Mouse (Mus musculus) midbrain, embryonic 11.5 days (tissue): ENCODE results near the gene Tmem167b. TPM values are rescaled to one million over a fixed set of nuclear protein-coding genes. Genes with fewer than 3 reads are reported as not detected.
"Not testable (repeated sequence)": the region's sequence is repeated elsewhere in the genome, so short reads cannot be mapped to it uniquely, and the experiment has no call there.

ENCODE experiments used
- ATAC-seq: fragments of 200-750 bp; cut with Nextera tagmentation; 2 replicates; pipeline ENCODE4 v1.8.0; 2017; ENCODE audit warnings: moderate TSS enrichment, moderate library complexity; ENCODE audit not compliant: low FRiP score
- DNase-seq: peaks from one replicate; pipeline ENCODE4 v3.0.0; 2015; ENCODE audit warnings: low spot score; ENCODE audit errors: missing footprints
- H3K27ac ChIP-seq: fragments of 300-500 bp; sonication (generic); 2 replicates; pipeline ENCODE4 v1.5.1; 2014; ENCODE audit warnings: low read depth, low read length
- H3K27me3 ChIP-seq: fragments of 300-500 bp; sonication (generic); 2 replicates; pipeline ENCODE4 v1.6.1; 2014; ENCODE audit warnings: mild to moderate bottlenecking, low read length, moderate library complexity, mixed read lengths; ENCODE audit not compliant: control insufficient read depth, insufficient read depth
- H3K36me3 ChIP-seq: fragments of 300-500 bp; sonication (generic); 2 replicates; pipeline ENCODE4 v1.6.1; 2014; ENCODE audit warnings: mild to moderate bottlenecking, low read length, moderate library complexity, mixed read lengths; ENCODE audit not compliant: control insufficient read depth, insufficient read depth
- H3K4me1 ChIP-seq: fragments of 300-500 bp; sonication (generic); 2 replicates; pipeline ENCODE4 v1.6.1; 2014; ENCODE audit warnings: low read length; ENCODE audit not compliant: control insufficient read depth, insufficient read depth
- H3K4me2 ChIP-seq: fragments of 300-500 bp; sonication (generic); 2 replicates; pipeline ENCODE4 v1.6.1; 2014; ENCODE audit warnings: mild to moderate bottlenecking, moderate library complexity
- H3K4me3 ChIP-seq: fragments of 300-500 bp; sonication (generic); 2 replicates; pipeline ENCODE4 v1.5.1; 2014; ENCODE audit warnings: low read depth, low read length
- H3K9ac ChIP-seq: fragments of 300-500 bp; sonication (generic); 2 replicates; pipeline ENCODE4 v1.6.1; 2014; ENCODE audit warnings: low read length
- H3K9me3 ChIP-seq: fragments of 300-500 bp; sonication (generic); 2 replicates; pipeline ENCODE4 v1.6.1; 2016; ENCODE audit warnings: low read length; ENCODE audit not compliant: control insufficient read depth
- WGBS: fragments of 180-500 bp; shearing (Covaris S2); extraction: QIAGEN DNeasy Blood & Tissue Kit; methylation state at CpG from one replicate; pipeline ENCODE4 v1.1.7; 2014; 5-methylcytosine and 5-hydroxymethylcytosine counted together
- polyA plus RNA-seq: library from polyadenylated mRNA; unstranded; fragments of >200 nt; fragmentation: Nextera tagmentation; extraction: Ambion mirVana; gene quantifications from 2 replicates; pipeline ENCODE4 v1.2.1, GENCODE M21; 2014

Tmem167b gene
- polyA plus RNA-seq, 1 experiment from 2014 or later, result 57.2 TPM

- H3K36me3 ChIP-seq, result no peaks in the 10 kb centered on the region
- H3K4me2 ChIP-seq, result peak within 1 kb of the TSS; percentile 62
- DNase-seq, result peak; percentile 100
- no peaks in the 10 kb centered on the region for H3K27me3 ChIP-seq
- peak within 1 kb of the TSS; percentile 77 for H3K9ac ChIP-seq
- WGBS, result 4% methylated on average over 42 of the region's 42 CpGs
- H3K27ac ChIP-seq, result peak within 1 kb of the TSS; percentile 46
- peak; percentile 94 for ATAC-seq
- peaks cover 25% of the 10 kb centered on the region; the same call in 1 of the 2 replicates for H3K4me1 ChIP-seq
- no peaks in the 10 kb centered on the region for H3K9me3 ChIP-seq
- peak within 1 kb of the TSS; percentile 58 for H3K4me3 ChIP-seq
Measured at GRCm38 (mm10) chr3:108571443-108572294, 9.4 kb upstream of the Tmem167b start, which contains the start of gene Taf13. TSS of gene Taf13 (plus strand) at chr3:108571698.

GRCm38 (mm10) chr3:108570813-108571212, 8.5 kb upstream of the Tmem167b start:
- Histone ChIP-seq H3K27ac (no peak overlapping the region), H3K4me2 (peak overlapping the region; percentile 62; the same call in 1 of the 2 replicates), H3K9me3 (no peaks in the 10 kb centered on the region), H3K4me1 (peaks cover 25% of the 10 kb centered on the region; the same call in 1 of the 2 replicates), H3K27me3 (no peaks in the 10 kb centered on the region), H3K36me3 (no peaks in the 10 kb centered on the region), H3K4me3 (no peak overlapping the region), H3K9ac (no peak overlapping the region)
- DNase-seq (no peak), ATAC-seq (no peak)
- WGBS, result 88% methylated on average over 14 of the region's 14 CpGs

GRCm38 (mm10) chr3:108569636-108570035, 7.4 kb upstream of the Tmem167b start:
- H3K27me3 ChIP-seq, H3K4me2 ChIP-seq, H3K9ac ChIP-seq, H3K36me3 ChIP-seq, H3K4me3 ChIP-seq, DNase-seq, H3K9me3 ChIP-seq, ATAC-seq: not testable (repeated sequence)
- WGBS, result 58% methylated on average over 3 of the region's 3 CpGs
- peak overlapping the region; percentile 90; the same call in 1 of the 2 replicates for H3K27ac ChIP-seq
- H3K4me1 ChIP-seq, result peaks cover 25% of the 10 kb centered on the region; the same call in 1 of the 2 replicates

GRCm38 (mm10) chr3:108567990-108568877, 6.0 kb upstream of the Tmem167b start:
- ATAC-seq, result peak; percentile 74
- peak overlapping the region; percentile 4; the same call in 1 of the 2 replicates for H3K4me2 ChIP-seq
- 15% methylated on average over 15 of the region's 15 CpGs for WGBS

GRCm38 (mm10) chr3:108563309-108563708, 1.0 kb upstream of the Tmem167b start:
- no peaks in the 10 kb centered on the region for H3K9me3 ChIP-seq
- H3K36me3 ChIP-seq, result peaks cover 6% of the 10 kb centered on the region; the same call in 1 of the 2 replicates
- WGBS, result 6% methylated on average over 4 of the region's 4 CpGs
- peak; percentile 96 for DNase-seq
- H3K27ac ChIP-seq, result peak overlapping the region; percentile 55; the same call in 1 of the 2 replicates
- peak overlapping the region; percentile 63; the same call in 1 of the 2 replicates for H3K4me3 ChIP-seq
- H3K27me3 ChIP-seq, result no peaks in the 10 kb centered on the region
- peak overlapping the region; percentile 64 for H3K4me2 ChIP-seq
- peaks cover 13% of the 10 kb centered on the region for H3K4me1 ChIP-seq
- 0 out of 2 replicates have a peak, but pooled peaks have one; percentile 1 for ATAC-seq
- H3K9ac ChIP-seq, result peak overlapping the region; percentile 53; the same call in 1 of the 2 replicates

More at GRCm38 (mm10) chr3:108567990-108568877, 6.0 kb upstream of the Tmem167b start:
- Histone ChIP-seq H3K4me1 (peaks cover 20% of the 10 kb centered on the region; the same call in 1 of the 2 replicates), H3K9ac (peak overlapping the region; percentile 13; the same call in 1 of the 2 replicates), H3K36me3 (no peaks in the 10 kb centered on the region), H3K4me3 (no peak overlapping the region), H3K9me3 (no peaks in the 10 kb centered on the region), H3K27ac (peak overlapping the region; percentile 90), H3K27me3 (no peaks in the 10 kb centered on the region)
- peak; percentile 92 for DNase-seq

- H3K27ac ChIP-seq, result peak overlapping the region; percentile 55
- DNase-seq (no peak), ATAC-seq (peak; percentile 50)
- H3K36me3 ChIP-seq, result peaks cover 9% of the 10 kb centered on the region; the same call in 1 of the 2 replicates
- H3K4me2 ChIP-seq, result peak overlapping the region; percentile 64
- peak overlapping the region; percentile 63 for H3K4me3 ChIP-seq
- H3K27me3 ChIP-seq, result no peaks in the 10 kb centered on the region
- WGBS, result 16% methylated on average over 15 of the region's 15 CpGs
- peaks cover 13% of the 10 kb centered on the region for H3K4me1 ChIP-seq
- H3K9me3 ChIP-seq, result no peaks in the 10 kb centered on the region
- H3K9ac ChIP-seq, result peak overlapping the region; percentile 53; the same call in 1 of the 2 replicates
Measured at GRCm38 (mm10) chr3:108562777-108563271, 558 bp upstream of the Tmem167b start.

GRCm38 (mm10) chr3:108557888-108558287, 4.4 kb downstream of the Tmem167b start:
- Histone ChIP-seq H3K36me3 (peaks cover 9% of the 10 kb centered on the region; the same call in 1 of the 2 replicates), H3K27me3 (no peaks in the 10 kb centered on the region), H3K27ac (no peak overlapping the region), H3K9ac (no peak overlapping the region), H3K4me3 (no peak overlapping the region), H3K9me3 (no peaks in the 10 kb centered on the region), H3K4me1 (peaks cover 18% of the 10 kb centered on the region), H3K4me2 (no peak overlapping the region)
- ATAC-seq (no peak), DNase-seq (no peak)
- 88% methylated on average over 4 of the region's 4 CpGs for WGBS

- DNase-seq, result peak; percentile 99
- H3K4me2 ChIP-seq, result peak overlapping the region; percentile 76
- WGBS, result 18% methylated on average over 22 of the region's 22 CpGs
- H3K9ac ChIP-seq, result peak overlapping the region; percentile 93
- H3K36me3 ChIP-seq, result peaks cover 9% of the 10 kb centered on the region; the same call in 1 of the 2 replicates
- H3K27ac ChIP-seq, result peak overlapping the region; percentile 74
- H3K4me1 ChIP-seq, result peaks cover 6% of the 10 kb centered on the region
- peak overlapping the region; percentile 76 for H3K4me3 ChIP-seq
- H3K9me3 ChIP-seq, result no peaks in the 10 kb centered on the region
- H3K27me3 ChIP-seq, result no peaks in the 10 kb centered on the region
- peak; percentile 97 for ATAC-seq
Measured at GRCm38 (mm10) chr3:108554587-108555312, 7.5 kb downstream of the Tmem167b start.
